Mouse (Mus musculus): ENCODE results near the gene Bmp10. TPM values are rescaled to one million over a fixed set of nuclear protein-coding genes. Genes with fewer than 3 reads are reported as not detected.

Gene Bmp10
- total and polyA plus RNA-seq, 2 experiments: 1.7 to 4.0 TPM

- H3K79me2 ChIP-seq (ENCODE audit: control insufficient read depth, insufficient read depth, low read length): no peaks in the 10 kb centered on the region
- no peak overlapping the region for H3K4me3 ChIP-seq (ENCODE audit: insufficient read depth, low read depth, low read length)
- no peaks in the 10 kb centered on the region for H3K4me1 ChIP-seq (ENCODE audit: control insufficient read depth, insufficient read depth, low read length)
- H3K27me3 ChIP-seq (ENCODE audit: control insufficient read depth, insufficient read depth, low read length): no peaks in the 10 kb centered on the region
- no peak for DNase-seq (ENCODE audit: extremely low read depth, low read depth, low spot score)
- H3K36me3 ChIP-seq (ENCODE audit: control insufficient read depth, insufficient read depth, low read length): no peaks in the 10 kb centered on the region
- 91% methylated on average over 5 of the region's 5 CpGs for WGBS
- no peak overlapping the region for H3K9ac ChIP-seq (ENCODE audit: low read depth, low read length)
- no peak overlapping the region for H3K27ac ChIP-seq (replicated peaks; ENCODE audit: insufficient read depth, low read depth, low read length)
- TF ChIP-seq CTCF (IDR thresholded peaks at IDR 0.05; ENCODE audit: low read depth, low read length): no peak
- no peak for TF ChIP-seq POLR2A (IDR thresholded peaks at IDR 0.05; ENCODE audit: extremely low read depth, insufficient read depth, low read length)
Measured at GRCm38 (mm10) chr6:87475223-87475622, 46.4 kb downstream of the Bmp10 start.

GRCm38 (mm10) chr6:87478847-87479246, 50.1 kb downstream of the Bmp10 start:
- WGBS: 39% methylated on average over 4 of the region's 4 CpGs
- DNase-seq (ENCODE audit: extremely low read depth, low read depth, low spot score): no peak
- Histone ChIP-seq H3K4me3 (ENCODE audit: insufficient read depth, low read depth, low read length) (no peak overlapping the region), H3K79me2 (ENCODE audit: control insufficient read depth, insufficient read depth, low read length) (no peaks in the 10 kb centered on the region), H3K9ac (ENCODE audit: low read depth, low read length) (no peak overlapping the region), H3K27me3 (ENCODE audit: control insufficient read depth, insufficient read depth, low read length) (no peaks in the 10 kb centered on the region), H3K4me1 (ENCODE audit: control insufficient read depth, insufficient read depth, low read length) (no peaks in the 10 kb centered on the region), H3K36me3 (ENCODE audit: control insufficient read depth, insufficient read depth, low read length) (no peaks in the 10 kb centered on the region), H3K27ac (replicated peaks; ENCODE audit: insufficient read depth, low read depth, low read length) (no peak overlapping the region)
- TF ChIP-seq POLR2A (IDR thresholded peaks at IDR 0.05; ENCODE audit: extremely low read depth, insufficient read depth, low read length): no peak
- no peak for TF ChIP-seq CTCF (IDR thresholded peaks at IDR 0.05; ENCODE audit: low read depth, low read length)

GRCm38 (mm10) chr6:87479291-87479999, 50.7 kb downstream of the Bmp10 start:
- Histone ChIP-seq H3K27ac (replicated peaks; ENCODE audit: insufficient read depth, low read depth, low read length) (no peak overlapping the region), H3K27me3 (ENCODE audit: control insufficient read depth, insufficient read depth, low read length) (no peaks in the 10 kb centered on the region), H3K4me1 (ENCODE audit: control insufficient read depth, insufficient read depth, low read length) (no peaks in the 10 kb centered on the region), H3K36me3 (ENCODE audit: control insufficient read depth, insufficient read depth, low read length) (no peaks in the 10 kb centered on the region), H3K9ac (ENCODE audit: low read depth, low read length) (no peak overlapping the region), H3K4me3 (ENCODE audit: insufficient read depth, low read depth, low read length) (no peak overlapping the region), H3K79me2 (ENCODE audit: control insufficient read depth, insufficient read depth, low read length) (no peaks in the 10 kb centered on the region)
- no peak for DNase-seq (ENCODE audit: extremely low read depth, low read depth, low spot score)
- 11% methylated on average over 5 of the region's 5 CpGs for WGBS
- no peak for TF ChIP-seq CTCF (IDR thresholded peaks at IDR 0.05; ENCODE audit: low read depth, low read length)
- TF ChIP-seq POLR2A (IDR thresholded peaks at IDR 0.05; ENCODE audit: extremely low read depth, insufficient read depth, low read length): no peak

- H3K36me3 ChIP-seq (ENCODE audit: control insufficient read depth, insufficient read depth, low read length): no peaks in the 10 kb centered on the region
- H3K79me2 ChIP-seq (ENCODE audit: control insufficient read depth, insufficient read depth, low read length): no peaks in the 10 kb centered on the region
- DNase-seq (ENCODE audit: extremely low read depth, low read depth, low spot score): no peak
- no peaks in the 10 kb centered on the region for H3K4me1 ChIP-seq (ENCODE audit: control insufficient read depth, insufficient read depth, low read length)
- TF ChIP-seq POLR2A (IDR thresholded peaks at IDR 0.05; ENCODE audit: extremely low read depth, insufficient read depth, low read length): no peak
- no peak for TF ChIP-seq CTCF (IDR thresholded peaks at IDR 0.05; ENCODE audit: low read depth, low read length)
- H3K9ac ChIP-seq (ENCODE audit: low read depth, low read length): no peak overlapping the region
- 70% methylated on average over 12 of the region's 12 CpGs for WGBS
- H3K4me3 ChIP-seq (ENCODE audit: insufficient read depth, low read depth, low read length): no peak overlapping the region
- H3K27me3 ChIP-seq (ENCODE audit: control insufficient read depth, insufficient read depth, low read length): no peaks in the 10 kb centered on the region
- no peak overlapping the region for H3K27ac ChIP-seq (replicated peaks; ENCODE audit: insufficient read depth, low read depth, low read length)
Measured at GRCm38 (mm10) chr6:87483224-87483899, 54.6 kb downstream of the Bmp10 start.

- H3K79me2 ChIP-seq (ENCODE audit: control insufficient read depth, insufficient read depth, low read length): no peaks in the 10 kb centered on the region
- 78% methylated on average over 3 of the region's 3 CpGs for WGBS
- TF ChIP-seq CTCF (IDR thresholded peaks at IDR 0.05; ENCODE audit: low read depth, low read length) (no peak), POLR2A (IDR thresholded peaks at IDR 0.05; ENCODE audit: extremely low read depth, insufficient read depth, low read length) (no peak)
- H3K4me1 ChIP-seq (ENCODE audit: control insufficient read depth, insufficient read depth, low read length): no peaks in the 10 kb centered on the region
- no peak overlapping the region for H3K9ac ChIP-seq (ENCODE audit: low read depth, low read length)
- H3K27ac ChIP-seq (replicated peaks; ENCODE audit: insufficient read depth, low read depth, low read length): no peak overlapping the region
- H3K36me3 ChIP-seq (ENCODE audit: control insufficient read depth, insufficient read depth, low read length): no peaks in the 10 kb centered on the region
- DNase-seq (ENCODE audit: extremely low read depth, low read depth, low spot score): no peak
- no peaks in the 10 kb centered on the region for H3K27me3 ChIP-seq (ENCODE audit: control insufficient read depth, insufficient read depth, low read length)
- no peak overlapping the region for H3K4me3 ChIP-seq (ENCODE audit: insufficient read depth, low read depth, low read length)
Measured at GRCm38 (mm10) chr6:87483900-87484289, 55.1 kb downstream of the Bmp10 start.

- 76% methylated on average over 5 of the region's 5 CpGs for WGBS
- H3K4me3 ChIP-seq (ENCODE audit: insufficient read depth, low read depth, low read length): no peak overlapping the region
- H3K27ac ChIP-seq (replicated peaks; ENCODE audit: insufficient read depth, low read depth, low read length): no peak overlapping the region
- no peaks in the 10 kb centered on the region for H3K36me3 ChIP-seq (ENCODE audit: control insufficient read depth, insufficient read depth, low read length)
- DNase-seq (ENCODE audit: extremely low read depth, low read depth, low spot score): no peak
- H3K27me3 ChIP-seq (ENCODE audit: control insufficient read depth, insufficient read depth, low read length): no peaks in the 10 kb centered on the region
- no peaks in the 10 kb centered on the region for H3K4me1 ChIP-seq (ENCODE audit: control insufficient read depth, insufficient read depth, low read length)
- H3K79me2 ChIP-seq (ENCODE audit: control insufficient read depth, insufficient read depth, low read length): no peaks in the 10 kb centered on the region
- H3K9ac ChIP-seq (ENCODE audit: low read depth, low read length): no peak overlapping the region
- TF ChIP-seq CTCF (IDR thresholded peaks at IDR 0.05; ENCODE audit: low read depth, low read length) (no peak), POLR2A (IDR thresholded peaks at IDR 0.05; ENCODE audit: extremely low read depth, insufficient read depth, low read length) (no peak)
Measured at GRCm38 (mm10) chr6:87484806-87485205, 56.0 kb downstream of the Bmp10 start.

Other genes with a start within 250 kb of the Bmp10 start
- gene Antxr1, start 93.2 kb upstream of the Bmp10 start, total RNA-seq (2014; rRNA removed): 0.92 and 1.0 TPM in 2 replicates
- gene Antxr1, start 93.2 kb upstream of the Bmp10 start, polyA plus RNA-seq (2012; rRNA removed): 0.28 and 0.37 TPM in 2 replicates
- 0.20 TPM in 1 of 2 replicates, not detected in the other for gene Gkn1, start 78.1 kb upstream of the Bmp10 start, total RNA-seq (2014; rRNA removed)
- not detected in 2 replicates for gene Gkn1, start 78.1 kb upstream of the Bmp10 start, polyA plus RNA-seq (2012; rRNA removed)
- gene Gkn2, start 55.6 kb upstream of the Bmp10 start, total RNA-seq (2014; rRNA removed): 0.34 TPM in 1 of 2 replicates, not detected in the other
- not detected in 2 replicates for gene Gkn2, start 55.6 kb upstream of the Bmp10 start, polyA plus RNA-seq (2012; rRNA removed)
- gene Gkn3, start 40.1 kb upstream of the Bmp10 start, total RNA-seq (2014; rRNA removed): 0.47 TPM in 1 of 2 replicates, not detected in the other
- gene Gkn3, start 40.1 kb upstream of the Bmp10 start, polyA plus RNA-seq (2012; rRNA removed): not detected in 2 replicates
- 1.5 and 1.6 TPM in 2 replicates for gene Arhgap25, start 104.3 kb downstream of the Bmp10 start, total RNA-seq (2014; rRNA removed)
- gene Arhgap25, start 104.3 kb downstream of the Bmp10 start, polyA plus RNA-seq (2012; rRNA removed): 0.16 and 0.40 TPM in 2 replicates
- 0.07 and 0.09 TPM in 2 replicates for gene Prokr1, start 161.7 kb downstream of the Bmp10 start, total RNA-seq (2014; rRNA removed)
- 0.04 and 0.07 TPM in 2 replicates for gene Prokr1, start 161.7 kb downstream of the Bmp10 start, polyA plus RNA-seq (2012; rRNA removed)
- 3.4 and 3.7 TPM in 2 replicates for gene Aplf, start 243.2 kb downstream of the Bmp10 start, total RNA-seq (2014; rRNA removed)
- 1.2 and 1.4 TPM in 2 replicates for gene Aplf, start 243.2 kb downstream of the Bmp10 start, polyA plus RNA-seq (2012; rRNA removed)

Measured in liver, adult 2 months (tissue).